Mouse (Mus musculus) myocyte (in vitro differentiated cells): Measurements from ENCODE around the gene Prps1l3.

Experiments
- CEBPB ChIP-seq: IDR thresholded peaks from 2 replicates; pipeline ENCODE4 v1.6.1; 2011; ENCODE audit warnings: mild to moderate bottlenecking, moderate library complexity; ENCODE audit not compliant: poor library complexity, insufficient read depth, severe bottlenecking
- E2F4 ChIP-seq: IDR thresholded peaks from one replicate; pipeline ENCODE4 v1.6.1; 2011; ENCODE audit warnings: mild to moderate bottlenecking, control low read depth, moderate library complexity; ENCODE audit not compliant: insufficient read depth
- MAX ChIP-seq: IDR thresholded peaks from one replicate; pipeline ENCODE4 v1.6.1; 2011; ENCODE audit warnings: low read depth, mild to moderate bottlenecking, control low read depth
- MYOG ChIP-seq, 3 experiments: IDR thresholded peaks; one replicate each; pipeline ENCODE4 v1.6.1; 2011; ENCODE audit warnings: control low read depth in 2 of 3, low read depth in 2 of 3, mild to moderate bottlenecking in 2 of 3; ENCODE audit not compliant: insufficient read length in 2 of 3, control insufficient read depth in 1 of 3, insufficient read depth in 1 of 3
- POLR2A ChIP-seq: IDR thresholded peaks from one replicate; pipeline ENCODE4 v1.6.1; 2011; ENCODE audit warnings: low read depth, mild to moderate bottlenecking, control low read depth, moderate library complexity; ENCODE audit not compliant: insufficient read length
- POLR2AphosphoS2 ChIP-seq: IDR thresholded peaks from one replicate; pipeline ENCODE4 v1.6.1; 2011; ENCODE audit warnings: low read depth, control low read depth; ENCODE audit not compliant: insufficient read length
- REST ChIP-seq: IDR thresholded peaks from one replicate; pipeline ENCODE4 v1.6.1; 2011; ENCODE audit warnings: mild to moderate bottlenecking, control low read depth, moderate library complexity; ENCODE audit not compliant: insufficient read depth, insufficient read length
- SRF ChIP-seq: IDR thresholded peaks from one replicate; pipeline ENCODE4 v1.6.1; 2011; ENCODE audit warnings: low read depth; ENCODE audit not compliant: control insufficient read depth, insufficient read length
- TCF12 ChIP-seq: IDR thresholded peaks from one replicate; pipeline ENCODE4 v1.6.1; 2011; ENCODE audit warnings: mild to moderate bottlenecking, control low read depth; ENCODE audit not compliant: poor library complexity, insufficient read depth, severe bottlenecking
- TCF3 ChIP-seq: IDR thresholded peaks from one replicate; pipeline ENCODE4 v1.6.1; 2011; ENCODE audit warnings: low read depth, control low read depth; ENCODE audit not compliant: insufficient read length
- USF1 ChIP-seq: IDR thresholded peaks from one replicate; pipeline ENCODE4 v1.6.1; 2011; ENCODE audit warnings: low read depth, mild to moderate bottlenecking, control low read depth, moderate library complexity

DNA sequence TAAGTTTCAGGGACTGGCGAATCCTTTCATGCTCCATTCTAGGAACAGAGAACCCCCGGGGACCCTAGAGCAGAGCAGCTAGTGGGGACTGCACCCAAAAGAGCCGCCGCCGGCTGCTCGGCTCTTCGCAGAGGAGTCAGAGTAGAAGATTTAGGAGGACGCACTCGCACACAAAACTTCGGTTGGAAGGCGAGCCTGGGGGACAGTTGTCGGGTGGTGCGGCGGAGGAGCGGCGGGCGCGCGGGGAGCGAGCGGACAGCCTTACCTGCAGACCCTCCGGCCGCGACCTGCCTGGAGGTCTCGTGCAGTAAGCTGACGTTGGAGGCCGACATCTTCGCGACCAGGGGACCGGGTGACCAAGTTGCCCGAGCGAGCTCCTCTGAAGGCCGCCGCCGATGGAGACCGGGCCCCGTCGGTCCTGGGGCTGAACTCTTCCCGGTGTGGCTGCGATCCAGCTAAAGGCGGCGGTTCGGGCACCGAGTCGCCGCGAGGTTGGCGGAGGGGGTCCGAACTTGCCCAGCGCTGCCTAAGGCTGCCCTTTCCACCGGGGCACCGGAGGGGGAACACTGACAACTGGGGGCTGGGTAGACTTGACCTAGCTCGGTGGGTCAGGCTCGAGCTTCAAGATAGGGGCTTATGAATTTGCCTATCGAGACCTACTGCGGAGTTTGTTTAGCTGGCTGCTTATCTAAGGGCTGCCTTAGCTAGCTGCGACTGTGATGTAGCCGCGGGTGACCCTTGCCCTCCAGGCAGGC, 33.4 kb upstream of the Prps1l3 start:
- TF ChIP-seq MYOG (IDR thresholded peaks at IDR 0.05; ENCODE audit: control insufficient read depth in 1 of 3, insufficient read depth in 1 of 3, insufficient read length in 2 of 3, low read depth in 2 of 3) (no peak), POLR2A (no peak), MAX (no peak), CEBPB (no peak), REST (no peak), TCF12 (no peak), USF1 (no peak), POLR2AphosphoS2 (no peak), TCF3 (no peak), E2F4 (no peak), SRF (no peak)
